Mouse (Mus musculus) CH12.LX (cell line): ENCODE measurements around the gene Otoa.

ENCODE experiments used
- CTCF ChIP-seq, 2 experiments: IDR thresholded peaks in 1 of 2; conservative IDR thresholded peaks in 1 of 2; 2 replicates each; pipeline ENCODE4 v1.5.1; 2011 to 2012; ENCODE audit warnings: low read depth in 2 of 2, low read length in 2 of 2, improper control_type of control experiment in 1 of 2, inconsistent platforms in 1 of 2, mild to moderate bottlenecking in 1 of 2, moderate library complexity in 1 of 2
- EP300 ChIP-seq: IDR thresholded peaks from 2 replicates; pipeline ENCODE4 v1.6.1; 2011; ENCODE audit warnings: low read length, improper control_type of control experiment
- JUND ChIP-seq: conservative IDR thresholded peaks from 2 replicates; pipeline ENCODE4 v1.6.1; 2011; ENCODE audit warnings: low read depth, low read length, improper control_type of control experiment
- MAZ ChIP-seq: IDR thresholded peaks from 2 replicates; pipeline ENCODE4 v1.6.1; 2012; ENCODE audit warnings: low read depth, mild to moderate bottlenecking, inconsistent platforms, low read length, improper control_type of control experiment, moderate library complexity
- NELFE ChIP-seq: IDR thresholded peaks from 2 replicates; pipeline ENCODE4 v1.6.1; 2011; ENCODE audit warnings: low read depth, low read length, improper control_type of control experiment
- NRF1 ChIP-seq: IDR thresholded peaks from 2 replicates; pipeline ENCODE4 v1.6.1; 2014; ENCODE audit warnings: low read depth, mild to moderate bottlenecking, inconsistent platforms, low read length, improper control_type of control experiment, moderate library complexity
- POLR2A ChIP-seq: IDR thresholded peaks from 2 replicates; pipeline ENCODE4 v1.6.1; 2011; ENCODE audit warnings: low read depth, mild to moderate bottlenecking, improper control_type of control experiment, low read length

GRCm38 (mm10) chr7:121075416-121075815 is 6.0 kb upstream of the Otoa start:
- no peak for TF ChIP-seq JUND
- no peak for TF ChIP-seq POLR2A
- no peak for TF ChIP-seq MAZ
- no peak for TF ChIP-seq NELFE
- no peak for TF ChIP-seq CTCF (conservative IDR thresholded peaks at IDR 0.05 in 1 of 2, IDR thresholded peaks at IDR 0.05 in 1 of 2; ENCODE audit: low read depth in 2 of 2, low read length in 2 of 2)
- TF ChIP-seq EP300, result no peak
- TF ChIP-seq NRF1, result no peak
